Mouse (Mus musculus) embryonic fibroblast, embryonic 13.5 days (primary cell): ENCODE results near the gene Cabp4.

Experiments
- CTCF ChIP-seq: IDR thresholded peaks from 2 replicates; pipeline ENCODE4 v1.5.1; 2011; ENCODE audit warnings: mild to moderate bottlenecking, control low read depth, low read length, moderate library complexity, borderline replicate concordance; ENCODE audit not compliant: insufficient read depth
- POLR2A ChIP-seq: IDR thresholded peaks from 2 replicates; pipeline ENCODE4 v1.6.1; 2011; ENCODE audit warnings: low read depth, mild to moderate bottlenecking, control low read depth, low read length, moderate library complexity

GRCm38 (mm10) chr19:4090446-4090845, 53.4 kb downstream of the Cabp4 start:
- TF ChIP-seq CTCF (no peak), POLR2A (no peak)
